Mouse (Mus musculus): ENCODE measurements around the gene Sash3. TPM values are rescaled to one million over a fixed set of nuclear protein-coding genes. Genes with fewer than 3 reads are reported as not detected.

The Sash3 gene
- polyA plus RNA-seq, 1 experiment from 2014 or later = 1.3 TPM

Other genes with a start within 250 kb of the Sash3 start
- gene Ocrl, start 234.0 kb upstream of the Sash3 start, polyA plus RNA-seq (2016; fragmentation: Nextera tagmentation; extraction: Ambion mirVana) = 16.4 and 20.0 TPM in 2 replicates
- gene Apln, start 111.6 kb upstream of the Sash3 start, polyA plus RNA-seq (2016; fragmentation: Nextera tagmentation; extraction: Ambion mirVana) = 4.1 and 5.2 TPM in 2 replicates
- 1.9 and 2.2 TPM in 2 replicates for gene Xpnpep2, start 37.7 kb upstream of the Sash3 start, polyA plus RNA-seq (2016; fragmentation: Nextera tagmentation; extraction: Ambion mirVana)
- 2.2 and 3.4 TPM in 2 replicates for gene Zdhhc9, start 62.4 kb downstream of the Sash3 start, polyA plus RNA-seq (2016; fragmentation: Nextera tagmentation; extraction: Ambion mirVana)
- 19.7 and 22.8 TPM in 2 replicates for gene Utp14a, start 110.4 kb downstream of the Sash3 start, polyA plus RNA-seq (2016; fragmentation: Nextera tagmentation; extraction: Ambion mirVana)
- gene Bcorl1, start 194.9 kb downstream of the Sash3 start, polyA plus RNA-seq (2016; fragmentation: Nextera tagmentation; extraction: Ambion mirVana) = 4.0 and 4.9 TPM in 2 replicates